Mouse (Mus musculus) liver, embryonic 11.5 days (tissue): ENCODE measurements at regions not wholly inside any gene's neighbourhood (a gene's known extent, or its start where the extent isn't known, plus 50 kb on each side); places are given as distances from the start of the nearest gene placed in this dataset.
A peak's percentile ranks its signal among the peaks of the same experiment; 100 is the strongest.

Experiments used
- ATAC-seq: fragments of 200-750 bp; cut with Nextera tagmentation; replicated peaks from 2 replicates; pipeline ENCODE4 v1.8.0; 2017; ENCODE audit warnings: moderate number of reproducible peaks, mild to moderate bottlenecking, moderate TSS enrichment, moderate library complexity; ENCODE audit not compliant: low FRiP score
- DNase-seq: peaks from one replicate; pipeline ENCODE4 v3.0.0-alpha.2; 2017; ENCODE audit warnings: low spot score
- H3K27ac ChIP-seq: fragments of 300-500 bp; sonication (generic); 2 replicates; pipeline ENCODE4 v1.5.1; 2014; ENCODE audit warnings: mild to moderate bottlenecking, low read depth, low read length, control low read depth
- H3K27me3 ChIP-seq: fragments of 300-500 bp; sonication (generic); replicated peaks from 2 replicates; pipeline ENCODE4 v1.6.1; 2014; ENCODE audit warnings: low read length, mixed read lengths; ENCODE audit not compliant: control insufficient read depth, insufficient read depth
- H3K36me3 ChIP-seq: fragments of 300-500 bp; sonication (generic); 2 replicates; pipeline ENCODE4 v1.6.1; 2014; ENCODE audit warnings: mild to moderate bottlenecking, low read length, moderate library complexity, mixed read lengths; ENCODE audit not compliant: control insufficient read depth, insufficient read depth
- H3K4me1 ChIP-seq: fragments of 300-500 bp; sonication (generic); replicated peaks from 2 replicates; pipeline ENCODE4 v1.6.1; 2014; ENCODE audit warnings: low read length, mixed read lengths; ENCODE audit not compliant: control insufficient read depth, insufficient read depth
- H3K4me2 ChIP-seq: fragments of 300-500 bp; sonication (generic); 2 replicates; pipeline ENCODE4 v1.6.1; 2014; ENCODE audit warnings: mild to moderate bottlenecking, control low read depth, moderate library complexity
- H3K4me3 ChIP-seq: fragments of 300-500 bp; sonication (generic); 2 replicates; pipeline ENCODE4 v1.5.1; 2014; ENCODE audit warnings: low read depth, low read length, control low read depth
- H3K9ac ChIP-seq: fragments of 300-500 bp; sonication (generic); 2 replicates; pipeline ENCODE4 v1.6.1; 2014; ENCODE audit warnings: low read depth, low read length, control low read depth
- H3K9me3 ChIP-seq: fragments of 300-500 bp; sonication (generic); 2 replicates; pipeline ENCODE4 v1.6.1; 2016; ENCODE audit warnings: low read length, inconsistent platforms, mixed read lengths; ENCODE audit not compliant: control insufficient read depth
- WGBS: fragments of 180-500 bp; shearing (Covaris S2); extraction: QIAGEN DNeasy Blood & Tissue Kit; methylation state at CpG from one replicate; pipeline ENCODE4 v1.1.7; 2014; 5-methylcytosine and 5-hydroxymethylcytosine counted together

DNA sequence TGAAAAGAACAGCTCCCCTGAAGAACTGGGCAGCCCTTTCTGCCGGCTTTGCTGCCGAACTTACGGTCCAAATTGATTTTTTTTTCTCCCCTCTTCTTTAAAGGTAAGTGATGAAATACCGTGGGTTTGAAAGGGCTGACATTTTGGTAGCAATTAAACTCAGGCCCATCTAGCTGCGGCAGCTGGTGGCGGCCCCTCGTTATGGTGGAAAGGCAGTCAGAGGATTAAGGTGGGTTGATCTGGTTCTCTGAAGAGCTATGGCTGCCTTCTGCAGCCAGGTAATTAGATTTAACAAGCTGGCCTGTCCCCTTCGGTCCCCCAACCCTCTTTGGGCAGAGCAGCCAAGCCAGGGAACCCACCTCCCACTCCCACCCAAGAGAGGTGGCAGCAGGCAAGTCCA, 214.1 kb upstream of the Csf3r start:
- DNase-seq (no peak), ATAC-seq (no peak)
- no peaks in the 10 kb centered on the region for H3K9me3 ChIP-seq
- H3K4me1 ChIP-seq = no peaks in the 10 kb centered on the region
- no peak overlapping the region for H3K9ac ChIP-seq
- H3K27ac ChIP-seq = no peak overlapping the region
- no peaks in the 10 kb centered on the region for H3K36me3 ChIP-seq
- H3K27me3 ChIP-seq = no peaks in the 10 kb centered on the region
- no peak overlapping the region for H3K4me3 ChIP-seq
- H3K4me2 ChIP-seq = no peak overlapping the region
- WGBS = 68% methylated on average over 8 of the region's 8 CpGs

GRCm38 (mm10) chr4:125814311-125814710, 210.0 kb upstream of the Csf3r start:
- 81% methylated on average over 12 of the region's 12 CpGs for WGBS
- no peaks in the 10 kb centered on the region for H3K36me3 ChIP-seq
- DNase-seq = no peak
- H3K27ac ChIP-seq = no peak overlapping the region
- no peaks in the 10 kb centered on the region for H3K27me3 ChIP-seq
- no peak overlapping the region for H3K4me2 ChIP-seq
- ATAC-seq = no peak
- no peak overlapping the region for H3K4me3 ChIP-seq
- no peak overlapping the region for H3K9ac ChIP-seq
- H3K9me3 ChIP-seq = no peaks in the 10 kb centered on the region
- H3K4me1 ChIP-seq = no peaks in the 10 kb centered on the region

GRCm38 (mm10) chr4:125815276-125815675, 209.1 kb upstream of the Csf3r start:
- Histone ChIP-seq H3K4me3 (no peak overlapping the region), H3K4me1 (no peaks in the 10 kb centered on the region), H3K9ac (no peak overlapping the region), H3K36me3 (no peaks in the 10 kb centered on the region), H3K9me3 (no peaks in the 10 kb centered on the region), H3K27me3 (no peaks in the 10 kb centered on the region), H3K4me2 (no peak overlapping the region), H3K27ac (no peak overlapping the region)
- WGBS = 62% methylated on average over 3 of the region's 3 CpGs
- DNase-seq (no peak), ATAC-seq (no peak)

DNA sequence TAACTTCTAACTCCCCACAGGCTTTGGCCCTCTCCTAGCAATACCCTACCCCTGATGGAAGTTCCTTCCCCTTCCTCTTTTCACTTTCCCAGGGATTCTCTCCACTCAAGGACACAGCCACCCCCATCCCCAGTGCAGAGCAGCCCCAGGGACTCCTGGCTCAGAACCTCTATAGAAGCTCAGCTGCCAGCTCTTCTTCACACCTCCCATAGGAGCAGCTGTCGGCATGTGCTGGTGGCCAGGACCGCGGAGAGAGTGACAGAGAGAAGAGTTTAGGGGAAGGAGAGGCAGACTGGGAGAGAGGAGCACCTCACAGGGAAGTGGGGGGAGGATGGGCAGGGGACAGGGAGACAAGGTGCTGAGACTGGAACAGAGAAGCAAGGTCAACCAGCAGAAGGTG, 199.8 kb upstream of the Csf3r start:
- no peak for ATAC-seq
- WGBS = 19% methylated on average over 3 of the region's 3 CpGs

DNA sequence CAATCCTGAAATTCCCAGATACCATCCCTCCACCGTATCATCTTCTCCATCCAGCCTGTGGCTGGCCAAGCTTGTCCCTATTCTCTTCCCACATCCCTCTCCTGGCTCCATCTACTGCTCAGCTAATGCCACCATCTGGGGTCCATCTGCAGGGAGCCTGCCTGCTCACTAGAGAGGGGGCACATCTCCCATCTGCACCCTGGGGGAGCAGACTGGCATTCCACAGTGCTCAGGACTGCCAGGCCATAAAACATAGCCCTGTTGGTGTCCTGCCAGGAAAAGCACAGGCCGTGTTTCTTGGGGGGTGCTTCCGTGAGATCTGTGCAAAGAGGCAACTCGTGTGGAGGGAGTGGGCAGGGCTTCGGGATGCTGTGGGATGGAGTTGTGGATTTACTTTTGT, 197.9 kb upstream of the Csf3r start:
- no peak overlapping the region for H3K9ac ChIP-seq
- WGBS = 63% methylated on average over 5 of the region's 5 CpGs
- no peak for ATAC-seq

More for the DNA sequence above, 199.8 kb upstream of the Csf3r start:
- Histone ChIP-seq H3K4me1 (no peaks in the 10 kb centered on the region), H3K27ac (no peak overlapping the region), H3K9me3 (no peaks in the 10 kb centered on the region), H3K9ac (no peak overlapping the region), H3K4me3 (no peak overlapping the region), H3K27me3 (no peaks in the 10 kb centered on the region), H3K36me3 (no peaks in the 10 kb centered on the region), H3K4me2 (no peak overlapping the region)
- DNase-seq = no peak

GRCm38 (mm10) chr4:125835250-125835649, 189.1 kb upstream of the Csf3r start:
- ATAC-seq (no peak), DNase-seq (peak; percentile 57)
- H3K9me3 ChIP-seq = no peaks in the 10 kb centered on the region
- H3K4me3 ChIP-seq = no peak overlapping the region
- no peaks in the 10 kb centered on the region for H3K36me3 ChIP-seq
- no peaks in the 10 kb centered on the region for H3K4me1 ChIP-seq
- no peak overlapping the region for H3K27ac ChIP-seq
- under 1% methylated on average over 8 of the region's 8 CpGs for WGBS
- H3K27me3 ChIP-seq = no peaks in the 10 kb centered on the region
- no peak overlapping the region for H3K4me2 ChIP-seq
- no peak overlapping the region for H3K9ac ChIP-seq

More for the DNA sequence above, 197.9 kb upstream of the Csf3r start:
- H3K4me3 ChIP-seq = no peak overlapping the region
- H3K36me3 ChIP-seq = no peaks in the 10 kb centered on the region
- no peak overlapping the region for H3K4me2 ChIP-seq
- H3K4me1 ChIP-seq = no peaks in the 10 kb centered on the region
- no peak for DNase-seq
- no peak overlapping the region for H3K27ac ChIP-seq
- H3K27me3 ChIP-seq = no peaks in the 10 kb centered on the region
- no peaks in the 10 kb centered on the region for H3K9me3 ChIP-seq

- Histone ChIP-seq H3K36me3 (no peaks in the 10 kb centered on the region), H3K4me1 (no peaks in the 10 kb centered on the region), H3K9ac (no peak overlapping the region), H3K9me3 (no peaks in the 10 kb centered on the region), H3K4me3 (no peak overlapping the region), H3K27ac (no peak overlapping the region), H3K4me2 (no peak overlapping the region), H3K27me3 (no peaks in the 10 kb centered on the region)
- ATAC-seq (no peak), DNase-seq (no peak)
- WGBS = 88% methylated on average over 3 of the region's 3 CpGs
Observed at GRCm38 (mm10) chr4:125847568-125847967, 176.8 kb upstream of the Csf3r start.

DNA sequence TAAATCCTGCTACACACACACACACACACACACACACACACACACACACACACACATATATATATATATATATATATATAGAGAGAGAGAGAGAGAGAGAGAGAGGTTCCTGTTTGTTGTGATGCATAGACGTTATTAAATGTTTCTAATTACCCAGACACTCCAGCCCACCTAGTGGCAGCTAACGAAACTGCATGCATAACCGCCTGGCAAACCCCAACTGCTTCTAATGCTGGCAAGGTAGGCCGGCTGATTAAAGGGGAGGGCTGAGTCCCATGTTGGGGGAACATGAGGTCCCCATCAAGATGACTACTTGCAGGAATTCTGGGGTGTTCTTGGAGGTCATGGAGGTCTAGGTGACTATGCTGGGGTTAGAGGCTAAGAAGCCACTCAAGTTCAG, 174.1 kb upstream of the Csf3r start:
- WGBS = 15% methylated on average over 4 of the region's 4 CpGs
- Histone ChIP-seq H3K4me1 (no peaks in the 10 kb centered on the region), H3K27me3 (no peaks in the 10 kb centered on the region), H3K4me2 (no peak overlapping the region), H3K27ac (no peak overlapping the region), H3K36me3 (no peaks in the 10 kb centered on the region), H3K4me3 (no peak overlapping the region), H3K9me3 (no peaks in the 10 kb centered on the region), H3K9ac (no peak overlapping the region)
- ATAC-seq (no peak), DNase-seq (no peak)

DNA sequence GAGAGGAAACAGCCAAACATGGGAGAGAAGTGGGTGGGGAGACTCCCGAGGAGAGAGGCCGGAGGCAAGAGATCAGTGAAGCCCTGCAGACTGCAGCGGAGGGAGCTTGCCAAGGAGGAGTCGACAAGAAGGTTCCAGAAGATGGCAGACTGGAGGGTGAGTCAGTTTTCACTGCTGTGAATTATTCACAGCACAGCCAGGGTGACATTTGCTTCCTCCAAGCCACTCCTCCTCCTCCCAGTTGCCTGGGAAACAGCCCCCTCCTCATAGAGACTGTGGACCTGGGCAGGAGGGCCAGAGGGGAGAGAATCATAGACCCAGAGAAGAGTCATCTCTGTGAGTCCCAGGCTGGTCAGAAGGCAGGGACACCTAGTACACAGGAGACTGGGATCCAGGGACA, 171.8 kb upstream of the Csf3r start:
- Histone ChIP-seq H3K27me3 (no peaks in the 10 kb centered on the region), H3K36me3 (no peaks in the 10 kb centered on the region), H3K4me3 (no peak overlapping the region), H3K4me2 (no peak overlapping the region), H3K27ac (no peak overlapping the region), H3K9ac (no peak overlapping the region), H3K4me1 (no peaks in the 10 kb centered on the region), H3K9me3 (no peaks in the 10 kb centered on the region)
- 68% methylated on average over 4 of the region's 4 CpGs for WGBS
- no peak for DNase-seq
- ATAC-seq = no peak
